Mouse (Mus musculus): ENCODE data around the gene Gm4969.
"Not testable (repeated sequence)": the region's sequence is repeated elsewhere in the genome, so short reads cannot be mapped to it uniquely, and the experiment has no call there.

Gm4969 gene

DNA sequence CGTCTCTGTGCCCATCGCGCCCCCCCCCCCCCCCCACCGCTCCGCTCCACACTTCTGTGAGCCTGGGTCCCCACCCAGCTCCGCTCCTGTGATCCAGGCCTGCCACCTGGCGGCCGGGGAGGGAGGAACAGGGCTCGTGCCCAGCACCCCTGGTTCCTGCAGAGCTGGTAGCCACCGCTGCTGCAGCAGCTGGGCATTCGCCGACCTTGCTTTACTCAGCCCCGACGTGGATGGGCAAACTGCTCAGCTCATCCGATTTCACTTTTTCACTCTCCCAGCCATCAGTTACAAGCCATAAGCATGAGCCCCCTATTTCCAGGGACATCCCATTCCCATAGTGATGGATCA, 25.0 kb downstream of the Gm4969 start:
- DNase-seq: peak; percentile 84

DNA sequence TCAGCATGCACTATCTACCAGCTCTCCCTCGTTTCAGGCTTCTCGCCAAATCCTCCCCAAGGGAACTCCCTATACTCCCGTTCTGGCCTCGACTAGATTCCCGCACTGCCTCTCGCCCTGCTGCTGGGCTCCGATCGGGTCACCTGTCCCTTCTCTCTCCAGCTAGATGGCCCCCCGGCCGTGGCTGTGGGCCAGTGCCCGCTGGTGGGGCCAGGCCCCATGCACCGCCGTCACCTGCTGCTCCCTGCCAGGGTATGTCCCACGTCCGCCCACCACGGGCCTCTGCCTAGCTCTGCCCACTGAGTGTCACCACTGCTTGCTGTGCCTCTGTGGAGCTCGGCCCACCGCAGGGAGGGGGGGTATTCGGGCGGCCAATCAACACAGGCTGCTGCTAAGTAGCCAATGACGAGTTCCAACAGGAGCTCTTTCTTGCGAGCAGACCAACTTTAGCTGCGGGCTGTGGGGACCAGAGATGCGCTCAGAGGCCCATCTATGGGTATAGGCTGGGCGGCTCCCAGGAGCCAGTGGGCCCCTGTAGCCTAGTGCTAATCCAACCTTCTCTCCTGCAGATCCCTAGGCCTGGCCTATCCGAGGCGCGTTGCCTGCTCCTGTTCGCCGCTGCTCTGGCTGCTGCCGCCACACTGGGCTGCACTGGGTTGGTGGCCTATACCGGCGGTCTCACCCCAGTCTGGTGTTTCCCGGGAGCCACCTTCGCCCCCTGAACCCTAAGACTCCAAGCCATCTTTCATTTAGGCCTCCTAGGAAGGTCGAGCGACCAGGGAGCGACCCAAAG, 25.6 kb downstream of the Gm4969 start:
- DNase-seq: peak; percentile 75

DNA sequence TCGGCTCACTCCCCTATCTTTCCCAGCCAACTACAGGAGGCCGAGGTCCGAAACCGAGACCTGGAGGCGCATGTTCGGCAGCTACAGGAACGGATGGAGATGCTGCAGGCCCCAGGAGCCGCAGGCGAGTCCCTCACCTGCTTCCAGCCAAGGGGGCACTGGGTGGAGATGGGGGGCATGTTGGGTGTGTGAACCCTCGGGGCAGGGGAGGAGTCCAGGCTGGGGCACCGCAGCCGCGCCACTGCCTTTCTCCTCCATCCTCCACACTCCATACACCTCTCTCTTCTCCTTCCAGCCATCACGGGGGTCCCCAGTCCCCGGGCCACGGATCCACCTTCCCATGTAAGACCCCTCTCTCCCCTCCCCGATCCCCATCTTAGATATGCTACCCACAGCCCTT, 26.3 kb downstream of the Gm4969 start:
- DNase-seq: no peak

DNA sequence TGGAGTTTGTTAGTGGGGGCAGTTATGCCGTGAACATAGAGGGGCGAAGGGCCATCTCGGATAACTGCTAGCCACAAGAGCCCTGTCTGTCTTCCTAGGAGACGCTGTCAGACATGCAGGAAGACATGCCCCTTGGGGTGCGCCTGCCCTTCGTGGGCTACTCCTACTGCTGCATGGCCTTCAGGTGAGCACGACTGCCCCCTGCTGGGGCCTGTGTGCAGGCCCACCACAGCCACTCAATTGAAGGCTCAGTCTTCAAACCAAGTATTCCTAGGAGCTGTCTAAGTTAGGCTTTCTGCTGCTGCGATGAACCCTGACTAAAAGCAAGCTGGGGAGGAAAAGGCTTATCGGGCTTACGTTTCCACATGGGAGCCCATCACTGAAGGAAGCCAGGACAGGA, 29.4 kb downstream of the Gm4969 start:
- no peak for DNase-seq

DNA sequence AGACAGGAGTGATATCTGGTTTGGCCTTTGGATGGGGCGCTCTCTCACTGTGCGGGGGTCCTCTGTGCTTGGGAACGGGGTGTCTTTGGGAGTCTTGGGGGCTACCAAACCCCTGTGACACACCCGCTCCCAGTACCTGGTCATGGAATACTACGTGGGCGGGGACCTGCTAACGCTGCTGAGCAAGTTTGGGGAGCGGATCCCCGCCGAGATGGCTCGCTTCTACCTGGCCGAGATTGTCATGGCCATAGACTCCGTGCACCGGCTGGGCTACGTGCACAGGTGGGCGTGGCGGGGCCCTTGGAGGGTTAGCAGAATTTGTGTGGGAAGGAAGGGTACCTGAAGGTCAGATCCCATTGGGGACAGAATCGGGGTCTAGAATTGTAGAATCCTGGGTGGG, 31.4 kb downstream of the Gm4969 start:
- DNase-seq: no peak

DNA sequence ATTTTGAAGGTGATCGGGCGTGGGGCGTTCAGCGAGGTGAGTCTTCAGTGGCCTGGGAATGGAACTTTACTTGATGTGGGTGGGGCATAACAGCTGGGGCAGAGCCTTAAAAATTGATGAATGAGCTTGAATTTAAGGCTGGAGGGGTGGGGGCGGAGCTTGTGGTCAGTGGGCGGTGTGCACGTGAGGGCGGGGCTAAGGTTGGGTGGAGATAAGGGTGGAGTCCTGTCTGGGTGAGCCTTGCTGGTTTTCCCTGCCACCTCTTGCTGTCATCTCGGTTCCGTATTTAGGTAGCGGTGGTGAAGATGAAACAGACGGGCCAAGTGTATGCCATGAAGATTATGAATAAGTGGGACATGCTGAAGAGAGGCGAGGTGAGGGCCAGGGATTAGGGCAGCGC, 32.1 kb downstream of the Gm4969 start:
- DNase-seq: no peak

DNA sequence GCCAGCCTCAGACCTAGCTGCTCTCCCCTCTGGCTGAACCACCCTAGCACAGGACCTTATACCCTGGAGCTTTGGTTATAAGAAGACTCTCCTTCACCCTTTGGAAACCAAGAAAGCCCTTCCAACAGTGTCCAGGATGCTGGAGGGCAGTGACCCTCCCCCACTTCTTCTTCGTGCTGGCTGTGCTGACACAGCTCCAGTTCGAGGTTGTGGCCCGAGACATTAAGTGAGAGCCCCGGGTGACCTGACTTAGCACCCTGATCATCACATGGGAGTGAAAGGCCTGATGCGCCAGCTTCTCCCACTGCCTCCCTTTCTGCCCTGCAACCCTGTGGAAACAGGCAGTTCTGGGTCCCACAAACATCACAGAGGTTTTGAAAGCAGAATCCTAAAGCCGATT, 32.7 kb downstream of the Gm4969 start:
- DNase-seq: no peak

DNA sequence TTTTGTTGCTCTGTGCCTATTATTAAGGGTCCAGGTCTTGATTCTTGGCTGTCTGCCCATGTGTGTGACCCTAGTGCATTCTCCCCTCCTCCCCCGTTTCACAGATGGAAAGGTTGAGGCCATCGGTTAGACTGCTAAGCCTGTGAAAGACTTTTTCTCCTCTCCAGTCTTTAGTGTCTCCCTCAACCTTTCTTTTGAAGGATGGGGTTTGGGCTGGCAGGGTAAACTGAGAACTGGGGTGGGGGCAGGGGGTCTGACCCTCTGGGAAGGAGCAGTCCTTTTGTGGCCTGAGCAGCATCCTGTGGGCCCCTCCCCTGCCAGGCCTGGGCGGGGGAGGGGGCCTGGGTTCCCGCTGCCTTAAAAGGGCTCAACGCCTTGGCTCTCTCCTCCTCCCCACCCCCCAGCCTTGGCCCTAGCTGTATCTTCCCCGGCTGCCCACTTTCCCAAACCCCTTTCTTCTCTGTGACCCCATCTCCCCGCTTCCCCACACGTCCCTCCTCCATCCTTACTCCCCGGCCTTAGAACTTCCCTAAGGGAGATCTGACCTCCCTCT, 33.2 kb downstream of the Gm4969 start:
- no peak for DNase-seq

DNA sequence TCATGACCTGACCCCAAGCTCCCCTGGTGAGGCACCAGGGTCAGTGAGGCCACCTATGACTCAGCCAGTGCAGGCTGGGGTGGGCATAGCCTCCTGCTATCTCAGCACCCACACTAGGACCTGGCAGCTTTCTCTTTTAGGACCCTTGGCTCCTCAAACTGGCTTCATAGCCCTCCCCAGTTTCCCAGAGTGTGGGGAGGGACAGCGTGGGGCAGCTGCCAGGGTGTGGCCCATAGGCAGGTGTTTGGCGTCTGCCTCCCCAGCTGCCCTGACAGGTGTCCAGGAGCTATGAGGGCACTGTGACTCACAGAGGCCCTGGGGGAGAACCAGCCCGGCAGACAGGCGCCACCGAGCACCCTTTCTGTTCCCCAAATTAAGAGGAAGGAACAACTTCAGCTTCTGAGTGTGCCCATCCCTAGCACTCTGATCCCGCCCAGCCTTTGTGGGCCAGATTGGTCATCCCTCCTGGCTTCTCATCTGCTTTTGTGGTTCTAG, 33.8 kb downstream of the Gm4969 start:
- DNase-seq: no peak

DNA sequence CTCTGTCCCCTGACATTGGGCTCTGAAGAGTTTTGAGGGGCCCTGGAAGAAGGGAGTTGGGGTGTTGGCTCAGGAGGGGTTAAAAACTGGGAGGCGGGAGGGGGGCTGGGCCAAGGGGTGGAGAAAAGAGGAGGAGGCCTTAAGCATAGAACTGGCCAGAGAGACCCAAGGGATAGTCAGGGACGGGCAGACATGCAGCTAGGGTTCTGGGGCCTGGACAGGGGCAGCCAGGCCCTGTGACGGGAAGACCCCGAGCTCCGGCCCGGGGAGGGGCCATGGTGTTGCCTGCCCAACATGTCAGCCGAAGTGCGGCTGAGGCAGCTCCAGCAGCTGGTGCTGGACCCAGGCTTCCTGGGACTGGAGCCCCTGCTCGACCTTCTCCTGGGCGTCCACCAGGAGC, 34.5 kb downstream of the Gm4969 start, which contains the start of gene Dmpk:
Gene Dmpk (plus strand): TSS at position 149 of the 400 bp plus-strand sequence.
- no peak for DNase-seq

DNA sequence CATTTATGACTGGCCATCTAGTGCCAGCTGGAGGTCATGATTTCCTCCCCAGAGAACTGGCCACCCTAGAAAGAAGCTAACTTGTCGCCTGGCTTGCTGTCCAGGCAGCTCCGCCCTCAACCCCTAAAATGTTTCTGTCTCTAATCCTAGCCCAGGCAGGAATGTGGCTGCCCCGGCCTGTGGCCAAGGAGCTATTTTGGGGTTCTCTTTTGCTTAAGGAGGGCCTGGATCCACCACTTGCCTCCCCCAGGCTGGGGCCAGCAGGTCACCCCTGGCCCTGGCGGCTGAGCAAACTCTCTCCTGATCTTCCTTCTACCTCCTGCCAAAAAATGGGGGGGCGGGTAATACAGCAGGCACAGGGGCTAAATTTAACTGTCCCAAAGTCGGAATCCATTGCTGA, 35.1 kb downstream of the Gm4969 start:
- no peak for DNase-seq

DNA sequence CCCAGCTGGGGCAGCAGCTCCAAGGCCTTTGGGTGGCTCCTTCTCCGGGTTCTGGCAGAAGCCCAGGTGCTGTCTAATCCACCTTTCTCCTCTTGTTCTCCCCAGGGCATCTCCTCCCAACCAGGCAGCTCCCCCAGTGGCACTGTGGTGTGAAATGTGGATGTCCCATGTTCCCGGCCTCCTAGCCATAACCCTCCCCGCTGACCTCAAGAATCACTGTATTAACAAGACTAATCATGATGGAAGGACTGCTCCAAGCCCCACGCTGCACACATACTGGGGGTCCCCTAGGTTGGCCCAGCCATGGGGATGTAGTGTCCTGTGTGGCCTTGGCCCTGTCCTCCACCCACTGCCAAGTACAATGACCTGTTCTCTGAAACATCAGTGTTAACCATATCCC, 36.0 kb downstream of the Gm4969 start:
- no peak for DNase-seq

DNA sequence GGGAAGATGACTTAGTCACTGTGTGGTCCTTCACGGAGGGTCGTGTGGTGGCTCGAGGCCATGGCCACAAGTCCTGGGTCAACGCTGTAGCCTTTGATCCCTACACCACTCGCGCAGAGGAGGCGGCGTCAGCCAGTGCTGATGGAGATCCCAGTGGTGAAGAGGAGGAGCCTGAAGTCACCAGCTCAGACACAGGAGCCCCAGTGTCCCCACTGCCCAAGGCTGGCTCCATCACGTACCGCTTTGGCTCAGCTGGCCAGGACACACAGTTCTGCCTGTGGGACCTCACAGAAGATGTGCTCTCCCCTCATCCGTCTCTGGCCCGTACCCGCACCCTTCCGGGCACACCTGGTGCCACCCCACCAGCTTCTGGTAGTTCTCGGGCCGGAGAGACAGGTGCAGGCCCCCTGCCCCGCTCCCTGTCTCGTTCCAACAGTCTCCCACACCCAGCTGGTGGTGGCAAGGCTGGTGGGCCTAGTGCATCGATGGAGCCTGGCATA, 37.7 kb downstream of the Gm4969 start:
- DNase-seq: no peak

DNA sequence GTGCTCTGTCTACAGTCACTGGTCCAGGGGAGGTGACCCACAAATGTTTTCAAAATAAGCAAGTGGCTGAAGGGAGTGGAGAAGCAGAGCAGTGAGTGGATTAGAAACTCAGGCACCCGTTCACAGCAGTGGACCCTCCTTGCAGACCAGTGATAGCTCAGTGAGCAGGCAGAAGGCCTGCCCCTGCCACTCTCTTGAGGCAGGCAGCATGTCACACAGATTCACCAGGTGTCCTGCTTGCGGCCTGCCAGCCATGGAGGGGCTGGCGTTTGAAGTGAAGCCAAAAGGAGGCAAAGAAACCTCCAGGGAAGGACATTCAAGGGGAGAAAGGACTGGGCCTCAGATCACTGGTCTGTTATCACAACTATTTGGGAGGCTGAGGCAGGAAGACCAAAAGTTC, 39.4 kb downstream of the Gm4969 start:
- DNase-seq: no peak

DNA sequence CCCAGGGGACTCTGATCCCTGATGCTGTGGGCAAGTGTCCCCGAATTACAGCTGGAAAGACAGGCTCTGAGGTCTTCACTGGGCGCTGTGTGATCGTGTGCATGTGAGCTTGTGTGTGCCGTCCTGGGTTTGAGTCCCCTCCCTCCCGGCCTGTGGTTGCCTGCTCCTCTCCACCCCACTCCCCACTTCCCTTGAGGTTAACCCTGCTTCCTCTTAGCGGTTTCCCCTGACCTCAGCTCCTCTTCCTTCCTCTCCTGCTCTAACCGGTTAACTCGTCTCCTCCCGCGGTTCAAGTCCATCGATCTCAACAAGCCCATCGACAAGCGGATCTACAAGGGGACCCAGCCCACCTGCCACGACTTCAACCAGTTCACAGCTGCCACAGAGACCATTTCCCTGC, 40.4 kb downstream of the Gm4969 start:
- DNase-seq: no peak

DNA sequence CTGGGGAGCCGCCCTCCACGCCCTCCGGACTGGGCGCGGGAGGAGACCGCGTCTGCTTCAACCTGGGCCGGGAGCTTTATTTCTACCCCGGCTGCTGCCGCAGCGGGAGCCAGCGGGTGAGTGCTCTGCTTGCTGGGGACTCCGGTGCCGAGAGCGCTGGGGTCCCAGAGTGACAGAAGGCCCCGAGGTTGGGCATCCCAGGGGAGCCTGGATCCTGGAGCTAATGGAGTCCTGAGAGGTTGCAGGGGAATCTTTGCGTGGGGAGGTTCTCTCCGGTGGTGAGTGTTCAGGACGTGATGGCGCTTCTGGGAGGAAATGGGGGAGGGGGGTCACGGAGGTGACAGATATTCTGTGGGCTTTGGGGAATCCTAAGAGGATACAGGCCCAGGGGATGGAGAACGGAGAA, 41.6 kb downstream of the Gm4969 start:
- DNase-seq: no peak

DNA sequence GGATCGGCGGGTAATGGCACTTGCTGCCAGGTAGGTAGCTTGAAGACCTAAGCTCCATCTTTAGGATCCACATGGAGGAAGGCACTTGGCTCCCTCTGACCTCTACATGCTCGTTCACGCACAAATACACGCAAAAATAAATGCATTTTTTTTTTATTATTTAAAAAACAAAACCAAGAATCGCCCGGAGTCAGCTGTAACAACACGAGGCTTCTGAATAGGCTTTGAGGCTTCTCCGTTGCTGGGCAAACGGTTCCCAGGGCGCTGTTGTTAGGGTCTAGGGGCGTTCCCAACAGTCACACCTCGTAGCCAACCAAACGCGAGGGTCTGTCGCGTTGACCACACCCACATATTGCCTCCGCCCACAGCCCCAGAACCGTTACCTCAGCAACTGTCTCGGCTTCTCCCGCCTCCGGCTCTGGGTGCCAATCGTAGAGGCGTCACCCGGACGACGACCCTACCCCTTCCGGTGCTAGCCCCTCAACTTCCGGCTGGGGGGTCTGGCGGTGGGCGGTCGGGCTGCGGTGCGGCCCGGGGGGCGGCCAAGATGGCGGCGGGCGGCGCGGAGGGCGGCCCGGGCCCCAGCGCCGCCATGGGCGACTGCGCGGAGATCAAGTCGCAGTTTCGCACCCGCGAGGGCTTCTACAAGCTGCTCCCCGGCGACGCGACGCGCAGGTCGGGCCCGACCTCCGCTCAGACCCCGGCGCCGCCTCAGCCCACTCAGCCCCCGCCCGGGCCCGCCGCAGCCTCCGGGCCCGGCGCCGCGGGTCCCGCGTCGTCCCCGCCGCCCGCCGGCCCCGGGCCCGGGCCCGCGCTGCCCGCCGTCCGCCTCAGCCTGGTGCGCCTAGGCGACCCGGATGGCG, 42.2 kb downstream of the Gm4969 start, which contains the start of gene Dmwd:
Gene Dmwd (plus strand): TSS at position 505 of the 863 bp plus-strand sequence.
- peak; percentile 97 for DNase-seq

DNA sequence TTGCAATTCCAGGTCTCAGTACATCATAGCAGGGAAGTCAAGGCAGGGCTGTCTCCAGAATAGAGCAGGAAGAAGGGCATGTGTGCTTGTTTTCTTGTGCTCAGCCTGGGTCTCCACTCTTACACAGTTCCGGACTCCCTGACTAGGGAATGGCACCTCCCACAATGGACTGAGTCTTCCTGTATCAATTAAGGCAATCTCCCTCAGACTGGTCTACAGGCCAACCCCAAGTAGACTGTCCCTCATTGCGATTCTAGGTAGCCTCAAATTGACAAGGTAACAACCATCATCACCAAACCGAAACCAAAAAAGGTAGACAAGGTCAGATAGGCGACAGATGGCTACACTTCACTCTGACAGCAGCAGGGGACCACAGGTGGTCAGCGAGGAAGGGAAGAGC, 42.9 kb downstream of the Gm4969 start:
- no peak for DNase-seq

DNA sequence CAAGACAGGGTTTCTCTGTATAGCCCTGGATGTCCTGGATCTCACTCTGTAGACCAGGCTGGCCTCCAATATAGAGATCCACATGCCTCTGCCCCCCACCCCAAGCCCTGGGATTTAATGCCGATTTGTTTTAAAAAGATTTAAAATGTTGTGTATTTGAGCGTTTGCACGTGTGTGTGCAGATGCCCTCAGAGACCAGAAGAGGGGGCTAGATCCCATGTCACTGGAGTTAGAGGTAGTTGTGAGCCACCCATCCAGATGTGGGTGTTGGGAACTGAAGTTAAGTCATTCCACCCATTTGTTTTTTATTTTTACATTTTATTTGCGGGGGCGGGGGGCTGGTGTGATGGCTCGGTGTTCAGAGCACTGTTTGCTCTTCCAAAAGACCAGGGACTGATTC, 43.7 kb downstream of the Gm4969 start:
- DNase-seq: no peak

DNA sequence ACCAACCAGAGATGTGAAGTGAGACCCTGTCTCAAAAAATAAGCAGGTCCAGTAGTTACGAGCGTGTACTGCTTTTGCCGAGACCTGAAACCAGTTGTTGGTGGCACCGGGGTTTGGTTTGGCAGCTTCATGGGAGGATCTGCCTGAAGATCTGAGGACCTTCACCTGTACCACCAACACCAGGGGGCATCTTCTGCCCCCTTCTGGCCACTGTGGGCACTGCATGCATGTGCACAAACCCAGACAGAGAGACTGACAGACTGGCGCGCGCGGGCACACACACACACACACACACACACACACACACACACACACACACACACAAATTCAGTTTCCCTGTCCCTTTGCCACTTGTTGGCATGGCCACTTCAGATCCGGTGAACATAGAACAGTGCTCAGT, 44.7 kb downstream of the Gm4969 start:
- DNase-seq: no peak

DNA sequence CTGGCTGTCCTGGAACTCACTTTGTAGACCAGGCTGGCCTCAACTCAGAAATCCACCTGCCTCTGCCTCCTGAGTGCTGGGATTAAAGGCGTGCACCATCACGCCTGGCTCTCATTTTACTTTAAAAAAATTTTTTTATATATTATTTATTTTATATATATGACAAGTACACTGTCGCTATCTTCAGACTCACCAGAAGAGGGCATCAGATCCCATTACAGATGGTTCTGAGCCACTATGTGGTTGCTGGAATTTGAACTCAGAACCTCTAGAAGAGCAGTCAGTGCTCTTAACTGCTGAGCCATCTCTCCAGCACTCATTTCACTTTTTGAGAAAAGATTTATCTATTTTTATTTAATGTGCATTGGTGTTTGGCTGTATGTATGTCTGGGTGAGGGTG, 47.1 kb downstream of the Gm4969 start:
- not testable (repeated sequence) for DNase-seq

DNA sequence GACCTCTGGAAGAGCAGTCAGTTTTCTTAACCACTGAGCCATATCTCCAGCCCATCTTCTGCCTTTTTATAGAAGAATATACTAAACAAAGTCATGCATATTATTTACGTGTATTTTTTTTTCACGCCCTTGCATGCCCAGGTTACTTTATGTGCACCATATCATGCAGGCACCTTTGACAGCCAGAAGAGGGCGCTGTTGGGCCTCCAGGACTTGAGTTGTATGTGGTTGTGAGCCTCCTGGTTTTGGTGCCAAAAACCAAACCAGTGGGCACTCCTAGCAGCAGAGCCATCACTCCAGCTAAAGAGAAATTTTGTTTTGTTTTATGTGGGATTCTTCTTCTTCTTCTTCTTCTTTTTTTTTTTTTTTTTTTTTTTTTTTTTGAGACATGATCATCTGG, 48.7 kb downstream of the Gm4969 start:
- DNase-seq: no peak

DNA sequence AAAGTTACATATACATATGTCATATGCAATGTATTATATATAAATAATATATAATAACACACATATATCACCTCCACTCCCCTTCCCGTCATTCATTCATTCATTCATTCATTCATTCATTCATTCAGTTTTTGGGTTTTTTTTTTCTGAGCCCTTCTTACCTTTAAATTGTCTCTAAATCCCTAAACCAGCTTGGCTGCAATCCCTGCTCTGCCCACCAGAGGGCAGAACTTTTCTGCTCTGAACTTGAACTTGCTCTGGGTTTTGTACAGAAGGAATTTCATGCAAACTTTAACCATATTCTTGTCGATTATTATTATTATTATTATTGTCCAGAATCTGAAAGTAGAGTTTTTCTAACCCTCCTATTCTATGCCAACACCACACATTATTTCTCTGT, 49.5 kb downstream of the Gm4969 start:
- peak; percentile 54 for DNase-seq

DNA sequence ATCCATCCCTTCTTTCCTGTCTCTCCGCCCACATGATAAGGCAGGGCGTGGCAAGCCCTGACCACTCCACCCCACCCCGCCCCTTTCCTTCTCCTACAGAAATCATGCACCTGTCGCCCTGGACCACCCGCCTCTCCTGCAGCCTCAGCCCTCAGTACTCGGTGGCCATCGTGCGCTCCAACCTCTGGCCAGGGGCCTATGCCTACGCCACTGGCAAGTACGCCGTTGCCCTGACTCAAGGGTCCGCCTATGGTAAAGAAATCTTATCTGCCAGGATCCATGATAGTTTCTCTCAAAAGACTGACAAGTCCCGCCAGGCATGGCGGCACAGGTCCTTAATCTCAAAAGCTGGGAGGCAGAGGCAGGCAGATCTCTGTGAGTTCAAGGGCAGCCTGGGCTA, 50.2 kb downstream of the Gm4969 start:
- no peak for DNase-seq
